ENCODE assay signal across 10 mouse cellular contexts in the genomic region with DNA sequence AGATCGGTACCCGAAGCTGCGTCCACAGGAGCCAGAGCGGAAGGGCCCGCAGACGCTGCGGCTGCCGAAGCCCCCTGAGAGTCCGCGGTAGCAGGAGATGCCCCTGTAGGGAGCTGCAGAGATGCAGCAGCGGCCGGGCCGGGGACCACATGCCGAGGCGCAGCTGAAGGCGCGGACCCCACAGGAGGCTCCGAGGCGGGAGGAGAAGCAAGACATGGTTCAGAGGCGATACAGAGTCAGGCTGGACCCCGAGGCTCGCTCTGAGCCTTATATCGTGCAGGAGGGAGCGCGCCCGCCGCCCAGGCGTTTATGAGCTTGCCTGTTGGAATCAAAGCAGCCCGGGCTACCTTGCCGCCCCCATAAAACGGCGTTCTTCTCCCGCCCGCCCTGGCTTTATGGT. TPM values are rescaled to one million over a fixed set of nuclear protein-coding genes. Genes with fewer than 3 reads are reported as not detected.
A peak's percentile ranks its signal among the peaks of the same experiment; 100 is the strongest.
DNase-seq lines count a peak whose midpoint lies in the region; ATAC-seq lines count a peak whose summit lies in the region.
"Had no signal": no experiment of that assay in that cellular context is flagged by ENCODE, and none has a peak within 500 bp of the region (broad histone marks: within the 10 kb centered on the region; RNA-seq: fewer than 3 reads in every experiment).

A gene (minus strand): TSS at position 250 of the 400 bp plus-strand sequence.

- H3K27me3 ChIP-seq in heart, embryonic 14.5 days (ENCODE audit: control insufficient read depth, insufficient read depth, low read length): peaks cover 38% of the 10 kb centered on the region
- peaks cover 19% of the 10 kb centered on the region for H3K27me3 ChIP-seq in hindbrain, embryonic 11.5 days (ENCODE audit: control insufficient read depth, insufficient read depth, low read length)
- H3K27me3 ChIP-seq in midbrain, embryonic 15.5 days (replicated peaks): peaks cover 25% of the 10 kb centered on the region

- peak within 1 kb of the TSS; percentile 38 for H3K4me2 ChIP-seq in heart, embryonic 14.5 days (ENCODE audit: low read length)
- H3K4me2 ChIP-seq in hindbrain, embryonic 11.5 days (replicated peaks; ENCODE audit: low read depth, low read length): peak within 1 kb of the TSS; percentile 58
- peak within 1 kb of the TSS; percentile 87 for H3K4me2 ChIP-seq in midbrain, embryonic 15.5 days

- peak within 1 kb of the TSS in 1 of 2 experiments; percentile 16; a peak in 2 of 4 replicates for H3K4me3 ChIP-seq in heart, embryonic 14.5 days (ENCODE audit: control insufficient read depth in 1 of 2, insufficient read depth in 1 of 2, low read depth in 1 of 2, low read length in 2 of 2)
- peak within 1 kb of the TSS; percentile 27 for H3K4me3 ChIP-seq in hindbrain, embryonic 11.5 days (ENCODE audit: low read depth, low read length)
- peak within 1 kb of the TSS; percentile 42 for H3K4me3 ChIP-seq in midbrain, embryonic 15.5 days

- no peak within 1 kb of the TSS for H3K9ac ChIP-seq in heart, embryonic 14.5 days (ENCODE audit: low read length)
- H3K9ac ChIP-seq in hindbrain, embryonic 11.5 days (ENCODE audit: low read depth, low read length): peak within 1 kb of the TSS; percentile 44
- peak within 1 kb of the TSS; percentile 46 for H3K9ac ChIP-seq in midbrain, embryonic 15.5 days
- H3K9ac ChIP-seq: liver, embryonic 14.5 days had no signal

- 3% methylated on average over 34 of the region's 34 CpGs for WGBS in heart, embryonic 14.5 days
- WGBS in hindbrain, embryonic 11.5 days: 3% methylated on average over 34 of the region's 34 CpGs
- 1% methylated on average over 34 of the region's 34 CpGs for WGBS in midbrain, embryonic 15.5 days

- no peak for DNase-seq in heart, adult 9 months (ENCODE audit: low spot score in 2 of 2)
- DNase-seq in ZHBTc4 (ENCODE audit: low read depth, low spot score): peak; percentile 21
- peak; percentile 41 for DNase-seq in hindbrain, embryonic 11.5 days (ENCODE audit: low spot score)
- no peak for DNase-seq in B cell, adult 2 months
- no peak for DNase-seq in left cerebral cortex, adult 8-10 months (ENCODE audit: low spot score in 2 of 2)
- no peak for DNase-seq in adrenal gland, adult (ENCODE audit: inconsistent age in 2 of 2, low spot score in 1 of 2)

- no peaks in the 10 kb centered on the region for H3K36me3 ChIP-seq in heart, embryonic 14.5 days (ENCODE audit: control insufficient read depth, insufficient read depth, low read length)
- no peaks in the 10 kb centered on the region for H3K36me3 ChIP-seq in hindbrain, embryonic 11.5 days (ENCODE audit: control insufficient read depth, insufficient read depth, low read length)
- H3K36me3 ChIP-seq in midbrain, embryonic 15.5 days (replicated peaks): no peaks in the 10 kb centered on the region

- peaks cover 2 to 3% of the 10 kb centered on the region in 2 experiments; a peak in 2 of 4 replicates for H3K4me1 ChIP-seq in heart, embryonic 14.5 days (ENCODE audit: control insufficient read depth in 2 of 2, insufficient read depth in 2 of 2, low read length in 2 of 2)
- 0 out of 2 replicates have a peak, but pooled peaks cover 4% of the 10 kb centered on the region for H3K4me1 ChIP-seq in hindbrain, embryonic 11.5 days (replicated peaks; ENCODE audit: control insufficient read depth, insufficient read depth, low read length)
- H3K4me1 ChIP-seq in midbrain, embryonic 15.5 days: peaks cover 10% of the 10 kb centered on the region; the same call in 1 of the 2 replicates

- H3K27ac ChIP-seq in heart, embryonic 14.5 days (replicated peaks in 1 of 2; ENCODE audit: control insufficient read depth in 1 of 2, insufficient read depth in 1 of 2, low read depth in 2 of 2, low read length in 2 of 2): no peak within 1 kb of the TSS
- no peak within 1 kb of the TSS for H3K27ac ChIP-seq in hindbrain, embryonic 11.5 days (ENCODE audit: low read depth, low read length)
- H3K27ac ChIP-seq in midbrain, embryonic 15.5 days: no peak within 1 kb of the TSS
- H3K27ac ChIP-seq: liver, embryonic 14.5 days had no signal

- no peak for ATAC-seq in heart, embryonic 14.5 days (ENCODE audit: insufficient number of reproducible peaks, insufficient read depth, low FRiP score, low read depth)
- ATAC-seq in hindbrain, embryonic 11.5 days (ENCODE audit: low FRiP score): no peak
- no peak for ATAC-seq in midbrain, embryonic 15.5 days (replicated peaks)

- no peaks in the 10 kb centered on the region for H3K9me3 ChIP-seq in heart, embryonic 14.5 days (ENCODE audit: control insufficient read depth, low read length)
- H3K9me3 ChIP-seq in hindbrain, embryonic 11.5 days (ENCODE audit: control insufficient read depth, low read length): no peaks in the 10 kb centered on the region
- H3K9me3 ChIP-seq in midbrain, embryonic 15.5 days: no peaks in the 10 kb centered on the region

RNA-seq across cellular contexts. Expression of the gene that starts here (rescaled TPM):
- polyA plus RNA-seq in heart, embryonic 14.5 days (2014; fragmentation: Nextera tagmentation; extraction: Ambion mirVana): not detected in 2 replicates
- polyA plus RNA-seq in hindbrain, embryonic 11.5 days (2014; fragmentation: Nextera tagmentation; extraction: Ambion mirVana): 0.08 TPM in 1 of 2 replicates, not detected in the other
- 0.40 and 0.83 TPM in 2 replicates for polyA plus RNA-seq in midbrain, embryonic 15.5 days (2015; fragmentation: Nextera tagmentation; extraction: Ambion mirVana)
- total RNA-seq in left cerebral cortex, adult 8-10 months (2022): under 1 TPM in 1 of 4 experiments, not detected in 3; 0.21 TPM
- polyA plus RNA-seq: C2C12; liver, embryonic 14.5 days had no signal

Comparison
In these comparisons a context has a peak if more than half of its experiments do, and no peak if none do; other contexts are left out.
1. Peak in DNase-seq, H3K4me3 ChIP-seq, H3K9ac ChIP-seq and H3K4me2 ChIP-seq in hindbrain, embryonic 11.5 days; RNA of the gene not detected or under 1 TPM.